Mouse (Mus musculus) embryonic facial prominence, embryonic 12.5 days (tissue): Measurements from ENCODE around the gene Oat. TPM values are rescaled to one million over a fixed set of nuclear protein-coding genes. Genes with fewer than 3 reads are reported as not detected.

Source experiments
- ATAC-seq: fragments of 200-750 bp; cut with Nextera tagmentation; 2 replicates; pipeline ENCODE4 v1.8.0; 2017; ENCODE audit not compliant: insufficient number of reproducible peaks, insufficient read depth, low FRiP score, low TSS enrichment
- H3K27ac ChIP-seq: fragments of 300-500 bp; sonication (generic); 2 replicates; pipeline ENCODE4 v1.5.1; 2016; ENCODE audit warnings: mild to moderate bottlenecking
- H3K27me3 ChIP-seq: fragments of 300-500 bp; sonication (generic); 2 replicates; pipeline ENCODE4 v1.6.1; 2016; ENCODE audit warnings: mild to moderate bottlenecking, moderate library complexity
- H3K36me3 ChIP-seq: fragments of 300-500 bp; sonication (generic); 2 replicates; pipeline ENCODE4 v1.6.1; 2016; ENCODE audit warnings: mild to moderate bottlenecking
- H3K4me1 ChIP-seq: fragments of 300-500 bp; sonication (generic); 2 replicates; pipeline ENCODE4 v1.6.1; 2016
- H3K4me2 ChIP-seq: fragments of 300-500 bp; sonication (generic); replicated peaks from 2 replicates; pipeline ENCODE4 v1.6.1; 2016; ENCODE audit warnings: mild to moderate bottlenecking, moderate library complexity
- H3K4me3 ChIP-seq: fragments of 300-500 bp; sonication (generic); 2 replicates; pipeline ENCODE4 v1.5.1; 2016; ENCODE audit warnings: mild to moderate bottlenecking
- H3K9ac ChIP-seq: fragments of 300-500 bp; sonication (generic); 2 replicates; pipeline ENCODE4 v1.6.1; 2016; ENCODE audit warnings: mild to moderate bottlenecking, moderate library complexity
- H3K9me3 ChIP-seq: fragments of 300-500 bp; sonication (generic); 2 replicates; pipeline ENCODE4 v1.6.1; 2016; ENCODE audit warnings: mild to moderate bottlenecking, moderate library complexity
- WGBS: fragments of 180-500 bp; shearing (Covaris S2); methylation state at CpG from one replicate; pipeline ENCODE4 v1.1.7; 2016; 5-methylcytosine and 5-hydroxymethylcytosine counted together
- polyA plus RNA-seq: library from polyadenylated mRNA; unstranded; fragments of >200 nt; fragmentation: Nextera tagmentation; extraction: Ambion mirVana; gene quantifications from 2 replicates; pipeline ENCODE4 v1.2.1, GENCODE M21; 2016

The Oat gene
- polyA plus RNA-seq, 1 experiment from 2014 or later, result 159 TPM

GRCm38 (mm10) chr7:132605689-132606088 is 29.5 kb upstream of the Oat start:
- 49% methylated on average over 5 of the region's 5 CpGs for WGBS
- no peak overlapping the region for H3K4me3 ChIP-seq
- no peak overlapping the region for H3K27ac ChIP-seq
- ATAC-seq, result no peak
- H3K4me2 ChIP-seq, result no peak overlapping the region
- peaks cover 3% of the 10 kb centered on the region; the same call in 1 of the 2 replicates for H3K4me1 ChIP-seq
- no peaks in the 10 kb centered on the region for H3K36me3 ChIP-seq
- no peaks in the 10 kb centered on the region for H3K9me3 ChIP-seq
- no peak overlapping the region for H3K9ac ChIP-seq
- peaks cover 51% of the 10 kb centered on the region for H3K27me3 ChIP-seq

GRCm38 (mm10) chr7:132604720-132605119 is 28.5 kb upstream of the Oat start:
- WGBS, result 82% methylated on average over 4 of the region's 4 CpGs
- Histone ChIP-seq H3K9ac (no peak overlapping the region), H3K4me2 (no peak overlapping the region), H3K9me3 (no peaks in the 10 kb centered on the region), H3K27ac (no peak overlapping the region), H3K4me1 (peaks cover 8% of the 10 kb centered on the region), H3K4me3 (no peak overlapping the region), H3K36me3 (no peaks in the 10 kb centered on the region), H3K27me3 (peaks cover 60% of the 10 kb centered on the region)
- no peak for ATAC-seq

GRCm38 (mm10) chr7:132600926-132601325 is 24.7 kb upstream of the Oat start:
- ATAC-seq, result no peak
- Histone ChIP-seq H3K4me2 (no peak overlapping the region), H3K27me3 (peaks cover 92% of the 10 kb centered on the region), H3K36me3 (no peaks in the 10 kb centered on the region), H3K9ac (no peak overlapping the region), H3K4me1 (peaks cover 34% of the 10 kb centered on the region), H3K9me3 (no peaks in the 10 kb centered on the region), H3K4me3 (no peak overlapping the region), H3K27ac (no peak overlapping the region)
- 6% methylated on average over 8 of the region's 8 CpGs for WGBS

- H3K27ac ChIP-seq, result no peak overlapping the region
- peak overlapping the region; percentile 40 for H3K4me3 ChIP-seq
- H3K4me1 ChIP-seq, result peaks cover 30% of the 10 kb centered on the region
- peaks cover 97% of the 10 kb centered on the region for H3K27me3 ChIP-seq
- 1% methylated on average over 9 of the region's 9 CpGs for WGBS
- no peak for ATAC-seq
- H3K4me2 ChIP-seq, result peak overlapping the region; percentile 82
- no peaks in the 10 kb centered on the region for H3K9me3 ChIP-seq
- no peaks in the 10 kb centered on the region for H3K36me3 ChIP-seq
- no peak overlapping the region for H3K9ac ChIP-seq
Observed at GRCm38 (mm10) chr7:132600026-132600425, 23.8 kb upstream of the Oat start.

GRCm38 (mm10) chr7:132599071-132599975 is 23.1 kb upstream of the Oat start, which contains the start of gene Nkx1-2:
TSS of gene Nkx1-2 (minus strand) at chr7:132599637.
- no peaks in the 10 kb centered on the region for H3K9me3 ChIP-seq
- H3K36me3 ChIP-seq, result no peaks in the 10 kb centered on the region
- peaks cover 30% of the 10 kb centered on the region for H3K4me1 ChIP-seq
- H3K4me2 ChIP-seq, result peak within 1 kb of the TSS; percentile 82
- H3K9ac ChIP-seq, result 0 out of 2 replicates have a peak within 1 kb of the TSS, but pooled peaks have one; percentile 24
- no peak for ATAC-seq
- under 1% methylated on average over 48 of the region's 52 CpGs for WGBS
- H3K27me3 ChIP-seq, result peaks cover 94% of the 10 kb centered on the region
- H3K27ac ChIP-seq, result no peak within 1 kb of the TSS
- peak within 1 kb of the TSS; percentile 40 for H3K4me3 ChIP-seq

- under 1% methylated on average over 51 of the region's 60 CpGs for WGBS
- Histone ChIP-seq H3K4me1 (peaks cover 30% of the 10 kb centered on the region), H3K4me2 (peak overlapping the region; percentile 87), H3K4me3 (peak overlapping the region; percentile 44), H3K9me3 (no peaks in the 10 kb centered on the region), H3K27ac (no peak overlapping the region), H3K27me3 (peaks cover 84% of the 10 kb centered on the region), H3K9ac (peak overlapping the region; percentile 32), H3K36me3 (no peaks in the 10 kb centered on the region)
- ATAC-seq, result no peak
Observed at GRCm38 (mm10) chr7:132597251-132598041, 21.2 kb upstream of the Oat start.

- H3K27ac ChIP-seq, result no peak overlapping the region
- WGBS, result 7% methylated on average over 26 of the region's 26 CpGs
Observed at GRCm38 (mm10) chr7:132596557-132597250, 20.5 kb upstream of the Oat start.

GRCm38 (mm10) chr7:132595787-132596186 is 19.6 kb upstream of the Oat start:
- peaks cover 30% of the 10 kb centered on the region for H3K4me1 ChIP-seq
- no peak overlapping the region for H3K9ac ChIP-seq
- H3K27ac ChIP-seq, result no peak overlapping the region
- peaks cover 67% of the 10 kb centered on the region for H3K27me3 ChIP-seq
- 79% methylated on average over 3 of the region's 3 CpGs for WGBS
- no peaks in the 10 kb centered on the region for H3K36me3 ChIP-seq
- H3K4me2 ChIP-seq, result no peak overlapping the region
- ATAC-seq, result no peak
- no peaks in the 10 kb centered on the region for H3K9me3 ChIP-seq
- H3K4me3 ChIP-seq, result no peak overlapping the region

More at GRCm38 (mm10) chr7:132596557-132597250, 20.5 kb upstream of the Oat start:
- ATAC-seq, result no peak
- Histone ChIP-seq H3K9ac (no peak overlapping the region; the same call in 1 of the 2 replicates), H3K4me1 (peaks cover 30% of the 10 kb centered on the region), H3K36me3 (no peaks in the 10 kb centered on the region), H3K9me3 (no peaks in the 10 kb centered on the region), H3K4me3 (peak overlapping the region; percentile 44), H3K27me3 (peaks cover 76% of the 10 kb centered on the region), H3K4me2 (peak overlapping the region; percentile 87)

- Histone ChIP-seq H3K9me3 (no peaks in the 10 kb centered on the region), H3K36me3 (no peaks in the 10 kb centered on the region), H3K9ac (no peak overlapping the region), H3K4me1 (peaks cover 22% of the 10 kb centered on the region), H3K27me3 (peaks cover 52% of the 10 kb centered on the region), H3K27ac (no peak overlapping the region), H3K4me3 (no peak overlapping the region), H3K4me2 (no peak overlapping the region)
- 81% methylated on average over 2 of the region's 2 CpGs for WGBS
- ATAC-seq, result no peak
Observed at GRCm38 (mm10) chr7:132594325-132594724, 18.1 kb upstream of the Oat start.

- H3K9me3 ChIP-seq, result no peaks in the 10 kb centered on the region
- H3K4me3 ChIP-seq, result no peak overlapping the region
- H3K4me2 ChIP-seq, result no peak overlapping the region
- H3K27ac ChIP-seq, result no peak overlapping the region
- 63% methylated on average over 2 of the region's 2 CpGs for WGBS
- peaks cover 47% of the 10 kb centered on the region for H3K27me3 ChIP-seq
- peaks cover 16% of the 10 kb centered on the region for H3K4me1 ChIP-seq
- H3K36me3 ChIP-seq, result no peaks in the 10 kb centered on the region
- no peak overlapping the region for H3K9ac ChIP-seq
- no peak for ATAC-seq
Observed at GRCm38 (mm10) chr7:132593762-132594161, 17.6 kb upstream of the Oat start.

GRCm38 (mm10) chr7:132589610-132590009 is 13.4 kb upstream of the Oat start:
- no peak overlapping the region for H3K4me3 ChIP-seq
- no peaks in the 10 kb centered on the region for H3K4me1 ChIP-seq
- H3K36me3 ChIP-seq, result no peaks in the 10 kb centered on the region
- H3K9ac ChIP-seq, result no peak overlapping the region
- H3K27me3 ChIP-seq, result 0 out of 2 replicates have a peak, but pooled peaks cover 7% of the 10 kb centered on the region
- no peaks in the 10 kb centered on the region for H3K9me3 ChIP-seq
- 49% methylated on average over 5 of the region's 5 CpGs for WGBS
- no peak overlapping the region for H3K4me2 ChIP-seq
- no peak for ATAC-seq
- H3K27ac ChIP-seq, result no peak overlapping the region
